Mouse (Mus musculus) E14TG2a.4 (cell line): ENCODE results near the gene 1700028K03Rik.

ENCODE experiments used
- H3K27me3 ChIP-seq: 2 replicates; pipeline ENCODE4 v1.6.1; 2014; ENCODE audit warnings: low read length, control low read depth; ENCODE audit not compliant: insufficient read depth
- H3K36me3 ChIP-seq: 2 replicates; pipeline ENCODE4 v1.6.1; 2014; ENCODE audit warnings: low read length, control low read depth; ENCODE audit not compliant: insufficient read depth
- H3K4me1 ChIP-seq: replicated peaks from 2 replicates; pipeline ENCODE4 v1.6.1; 2014; ENCODE audit warnings: low read depth, low read length, control low read depth
- H3K4me3 ChIP-seq: replicated peaks from 2 replicates; pipeline ENCODE4 v1.5.1; 2014; ENCODE audit warnings: mild to moderate bottlenecking, low read length
- H3K9me3 ChIP-seq: 2 replicates; pipeline ENCODE4 v1.6.1; 2014; ENCODE audit warnings: low read length, control low read depth
- CTCF ChIP-seq: conservative IDR thresholded peaks from 2 replicates; pipeline ENCODE4 v1.5.1; 2014; ENCODE audit warnings: low read length
- NANOG ChIP-seq: IDR thresholded peaks from 2 replicates; pipeline ENCODE4 v1.6.1; 2014; ENCODE audit warnings: borderline replicate concordance, low read length, mixed read lengths
- POU5F1 ChIP-seq: IDR thresholded peaks from 2 replicates; pipeline ENCODE4 v1.6.1; 2014; ENCODE audit warnings: low read length, borderline replicate concordance

Gene 1700028K03Rik

GRCm38 (mm10) chr5:107524281-107524680, 10.2 kb upstream of the 1700028K03Rik start:
- Histone ChIP-seq H3K27me3 (no peaks in the 10 kb centered on the region), H3K4me1 (no peaks in the 10 kb centered on the region), H3K9me3 (no peaks in the 10 kb centered on the region), H3K4me3 (no peak overlapping the region), H3K36me3 (no peaks in the 10 kb centered on the region)
- TF ChIP-seq CTCF (no peak), POU5F1 (no peak), NANOG (no peak)

- Histone ChIP-seq H3K27me3 (peaks cover 5% of the 10 kb centered on the region; the same call in 1 of the 2 replicates), H3K36me3 (no peaks in the 10 kb centered on the region), H3K9me3 (no peaks in the 10 kb centered on the region), H3K4me1 (no peaks in the 10 kb centered on the region), H3K4me3 (no peak overlapping the region)
- TF ChIP-seq POU5F1 (no peak), CTCF (no peak), NANOG (no peak)
Measured at GRCm38 (mm10) chr5:107528856-107529255, 5.7 kb upstream of the 1700028K03Rik start.

GRCm38 (mm10) chr5:107533590-107533989, 919 bp upstream of the 1700028K03Rik start:
- no peaks in the 10 kb centered on the region for H3K9me3 ChIP-seq
- peaks cover 3% of the 10 kb centered on the region; the same call in 1 of the 2 replicates for H3K4me1 ChIP-seq
- H3K36me3 ChIP-seq = no peaks in the 10 kb centered on the region
- H3K4me3 ChIP-seq = no peak overlapping the region
- H3K27me3 ChIP-seq = peaks cover 9% of the 10 kb centered on the region; the same call in 1 of the 2 replicates
- TF ChIP-seq NANOG (no peak), CTCF (no peak), POU5F1 (no peak)

GRCm38 (mm10) chr5:107541696-107542095, 7.2 kb downstream of the 1700028K03Rik start:
- H3K36me3 ChIP-seq = no peaks in the 10 kb centered on the region
- H3K27me3 ChIP-seq = no peaks in the 10 kb centered on the region
- H3K9me3 ChIP-seq = no peaks in the 10 kb centered on the region
- no peak for TF ChIP-seq POU5F1
- TF ChIP-seq CTCF = no peak
- no peak for TF ChIP-seq NANOG
- no peaks in the 10 kb centered on the region for H3K4me1 ChIP-seq
- H3K4me3 ChIP-seq = no peak overlapping the region

- H3K9me3 ChIP-seq = no peaks in the 10 kb centered on the region
- H3K27me3 ChIP-seq = no peaks in the 10 kb centered on the region
- H3K4me1 ChIP-seq = no peaks in the 10 kb centered on the region
- TF ChIP-seq CTCF (no peak), POU5F1 (no peak), NANOG (no peak)
- H3K36me3 ChIP-seq = no peaks in the 10 kb centered on the region
- H3K4me3 ChIP-seq = no peak overlapping the region
Measured at GRCm38 (mm10) chr5:107545927-107546326, 11.4 kb downstream of the 1700028K03Rik start.

GRCm38 (mm10) chr5:107547955-107548354, 13.4 kb downstream of the 1700028K03Rik start:
- no peaks in the 10 kb centered on the region for H3K36me3 ChIP-seq
- no peak for TF ChIP-seq NANOG
- no peak for TF ChIP-seq CTCF
- TF ChIP-seq POU5F1 = no peak
- H3K4me3 ChIP-seq = no peak overlapping the region
- no peaks in the 10 kb centered on the region for H3K9me3 ChIP-seq
- H3K27me3 ChIP-seq = no peaks in the 10 kb centered on the region
- no peaks in the 10 kb centered on the region for H3K4me1 ChIP-seq

- H3K27me3 ChIP-seq = no peaks in the 10 kb centered on the region
- H3K4me3 ChIP-seq = no peak overlapping the region
- TF ChIP-seq POU5F1 (no peak), NANOG (no peak), CTCF (no peak)
- no peaks in the 10 kb centered on the region for H3K36me3 ChIP-seq
- H3K4me1 ChIP-seq = no peaks in the 10 kb centered on the region
- H3K9me3 ChIP-seq = no peaks in the 10 kb centered on the region
Measured at GRCm38 (mm10) chr5:107548444-107548843, 13.9 kb downstream of the 1700028K03Rik start.

- no peaks in the 10 kb centered on the region for H3K9me3 ChIP-seq
- TF ChIP-seq NANOG (no peak), CTCF (no peak), POU5F1 (no peak)
- H3K4me1 ChIP-seq = no peaks in the 10 kb centered on the region
- no peaks in the 10 kb centered on the region for H3K27me3 ChIP-seq
- no peak overlapping the region for H3K4me3 ChIP-seq
- H3K36me3 ChIP-seq = peaks cover 10% of the 10 kb centered on the region
Measured at GRCm38 (mm10) chr5:107554336-107554735, 19.8 kb downstream of the 1700028K03Rik start.

GRCm38 (mm10) chr5:107556969-107557368, 22.5 kb downstream of the 1700028K03Rik start:
- no peak for TF ChIP-seq NANOG
- TF ChIP-seq POU5F1 = no peak
- TF ChIP-seq CTCF = no peak
- H3K4me3 ChIP-seq = no peak overlapping the region
- peaks cover 27% of the 10 kb centered on the region for H3K36me3 ChIP-seq
- H3K27me3 ChIP-seq = no peaks in the 10 kb centered on the region
- no peaks in the 10 kb centered on the region for H3K4me1 ChIP-seq
- H3K9me3 ChIP-seq = no peaks in the 10 kb centered on the region
